Mouse (Mus musculus) MEL (cell line): Measurements from ENCODE around the gene Nfkbil1. TPM values are rescaled to one million over a fixed set of nuclear protein-coding genes. Genes with fewer than 3 reads are reported as not detected.

Experiments
- DNase-seq: peaks from one replicate; pipeline ENCODE4 v3.0.0; 2011; ENCODE audit warnings: low read depth, low spot score
- H3K27ac ChIP-seq: 2 replicates; pipeline ENCODE4 v1.5.1; 2012; ENCODE audit warnings: low read depth, mild to moderate bottlenecking, control low read depth, low read length, moderate library complexity; ENCODE audit not compliant: control insufficient read depth
- H3K27me3 ChIP-seq, 2 experiments: fragments of 150-350 bp in 1 of 2; sonication (generic) in 1 of 2; 2 replicates each; pipeline ENCODE4 v1.6.1; 2012; ENCODE audit warnings: low read length in 2 of 2, mild to moderate bottlenecking in 2 of 2, improper control_type of control experiment in 1 of 2, moderate library complexity in 1 of 2; ENCODE audit not compliant: insufficient read depth in 2 of 2, control insufficient read depth in 1 of 2
- H3K36me3 ChIP-seq, 2 experiments: 2 replicates each; pipeline ENCODE4 v1.6.1; 2012 to 2014; ENCODE audit warnings: low read length in 2 of 2, improper control_type of control experiment in 1 of 2, inconsistent platforms in 1 of 2, mild to moderate bottlenecking in 1 of 2; ENCODE audit not compliant: insufficient read depth in 2 of 2, control insufficient read depth in 1 of 2
- H3K4me1 ChIP-seq, 2 experiments: fragments of 150-350 bp in 1 of 2; sonication (generic) in 1 of 2; 2 replicates each; pipeline ENCODE4 v1.6.1; 2012; ENCODE audit warnings: low read length in 2 of 2, improper control_type of control experiment in 1 of 2, mild to moderate bottlenecking in 1 of 2; ENCODE audit not compliant: insufficient read depth in 2 of 2, control insufficient read depth in 1 of 2
- H3K4me3 ChIP-seq, 2 experiments: fragments of 150-350 bp in 1 of 2; sonication (generic) in 1 of 2; 2 replicates each; pipeline ENCODE4 v1.5.1; 2012; ENCODE audit warnings: low read depth in 2 of 2, low read length in 2 of 2, mild to moderate bottlenecking in 2 of 2, moderate library complexity in 2 of 2, control low read depth in 1 of 2, improper control_type of control experiment in 1 of 2; ENCODE audit not compliant: control insufficient read depth in 1 of 2, insufficient read depth in 1 of 2
- H3K79me2 ChIP-seq: 2 replicates; pipeline ENCODE4 v1.6.1; 2012; ENCODE audit warnings: mild to moderate bottlenecking, low read length, moderate library complexity; ENCODE audit not compliant: control insufficient read depth, poor library complexity, insufficient read depth
- H3K9ac ChIP-seq: 2 replicates; pipeline ENCODE4 v1.6.1; 2012; ENCODE audit warnings: low read depth, mild to moderate bottlenecking, control low read depth, low read length, moderate library complexity; ENCODE audit not compliant: control insufficient read depth, poor library complexity, severe bottlenecking
- H3K9me3 ChIP-seq: fragments of 150-350 bp; sonication (generic); replicated peaks from 2 replicates; pipeline ENCODE4 v1.6.1; 2012; ENCODE audit warnings: mild to moderate bottlenecking, low read length, improper control_type of control experiment, moderate library complexity; ENCODE audit not compliant: insufficient read depth
- BHLHE40 ChIP-seq: IDR thresholded peaks from 2 replicates; pipeline ENCODE4 v1.6.1; 2012; ENCODE audit warnings: low read depth, mild to moderate bottlenecking, inconsistent platforms, low read length, improper control_type of control experiment, borderline replicate concordance
- CHD2 ChIP-seq: IDR thresholded peaks from 2 replicates; pipeline ENCODE4 v1.6.1; 2011; ENCODE audit warnings: low read length, improper control_type of control experiment
- CTCF ChIP-seq, 3 experiments: IDR thresholded peaks in 2 of 3; conservative IDR thresholded peaks in 1 of 3; 2 replicates each; pipeline ENCODE4 v1.5.1; 2011 to 2012; ENCODE audit warnings: low read length in 3 of 3, low read depth in 2 of 3, mild to moderate bottlenecking in 2 of 3, improper control_type of control experiment in 1 of 3, inconsistent platforms in 1 of 3, mixed read lengths in 1 of 3, moderate library complexity in 1 of 3; ENCODE audit not compliant: control insufficient read depth in 1 of 3, insufficient read depth in 1 of 3, poor library complexity in 1 of 3, severe bottlenecking in 1 of 3
- GABPA ChIP-seq: IDR thresholded peaks from 2 replicates; pipeline ENCODE4 v1.6.1; 2012; ENCODE audit warnings: low read depth, mild to moderate bottlenecking, inconsistent platforms, low read length, improper control_type of control experiment, moderate library complexity
- GATA1 ChIP-seq: IDR thresholded peaks from 2 replicates; pipeline ENCODE4 v1.6.1; 2011; ENCODE audit warnings: low read depth, low read length, improper control_type of control experiment
- HCFC1 ChIP-seq: IDR thresholded peaks from 2 replicates; pipeline ENCODE4 v1.6.1; 2012; ENCODE audit warnings: low read depth, mild to moderate bottlenecking, inconsistent platforms, low read length, improper control_type of control experiment, moderate library complexity
- KAT2A ChIP-seq: conservative IDR thresholded peaks from 2 replicates; pipeline ENCODE4 v1.6.1; 2012; ENCODE audit warnings: low read depth, low read length, improper control_type of control experiment, inconsistent platforms
- MAX ChIP-seq: IDR thresholded peaks from 2 replicates; pipeline ENCODE4 v1.6.1; 2011; ENCODE audit warnings: low read length, improper control_type of control experiment
- MAZ ChIP-seq: IDR thresholded peaks from 2 replicates; pipeline ENCODE4 v1.6.1; 2012; ENCODE audit warnings: low read depth, mild to moderate bottlenecking, inconsistent platforms, low read length, improper control_type of control experiment
- MYB ChIP-seq: IDR thresholded peaks from 2 replicates; pipeline ENCODE4 v1.6.1; 2011; ENCODE audit warnings: mild to moderate bottlenecking, low read depth, low read length, improper control_type of control experiment
- MYC ChIP-seq: IDR thresholded peaks from 2 replicates; pipeline ENCODE4 v1.6.1; 2011; ENCODE audit warnings: low read depth, mild to moderate bottlenecking, low read length, improper control_type of control experiment, moderate library complexity
- NRF1 ChIP-seq: IDR thresholded peaks from 2 replicates; pipeline ENCODE4 v1.6.1; 2014; ENCODE audit warnings: low read depth, mild to moderate bottlenecking, inconsistent platforms, low read length, improper control_type of control experiment, moderate library complexity; ENCODE audit not compliant: poor library complexity, insufficient read depth, severe bottlenecking
- POLR2A ChIP-seq, 2 experiments: IDR thresholded peaks; 2 replicates each; pipeline ENCODE4 v1.6.1; 2011 to 2012; ENCODE audit warnings: low read length in 2 of 2, mild to moderate bottlenecking in 2 of 2, control low read depth in 1 of 2, improper control_type of control experiment in 1 of 2, low read depth in 1 of 2, moderate library complexity in 1 of 2; ENCODE audit not compliant: control insufficient read depth in 1 of 2, insufficient read depth in 1 of 2, poor library complexity in 1 of 2
- POLR2AphosphoS2 ChIP-seq: IDR thresholded peaks from 2 replicates; pipeline ENCODE4 v1.6.1; 2011; ENCODE audit warnings: low read length, improper control_type of control experiment
- POLR2AphosphoS5 ChIP-seq: IDR thresholded peaks from 2 replicates; pipeline ENCODE4 v1.6.1; 2012; ENCODE audit warnings: low read depth, borderline replicate concordance, mild to moderate bottlenecking, inconsistent platforms, low read length, moderate library complexity, mixed read lengths
- SIN3A ChIP-seq: IDR thresholded peaks from 2 replicates; pipeline ENCODE4 v1.6.1; 2012; ENCODE audit warnings: low read length, improper control_type of control experiment, inconsistent platforms
- SMC3 ChIP-seq: IDR thresholded peaks from 2 replicates; pipeline ENCODE4 v1.6.1; 2011; ENCODE audit warnings: low read depth, low read length, improper control_type of control experiment
- TAL1 ChIP-seq: IDR thresholded peaks from 2 replicates; pipeline ENCODE4 v1.6.1; 2012; ENCODE audit warnings: mild to moderate bottlenecking, inconsistent platforms, low read length, moderate library complexity, mixed read lengths
- TCF12 ChIP-seq: IDR thresholded peaks from 2 replicates; pipeline ENCODE4 v1.6.1; 2014; ENCODE audit warnings: low read depth, mild to moderate bottlenecking, inconsistent platforms, low read length, improper control_type of control experiment, moderate library complexity
- USF1 ChIP-seq: IDR thresholded peaks from 2 replicates; pipeline ENCODE4 v1.6.1; 2014; ENCODE audit warnings: low read depth, mild to moderate bottlenecking, inconsistent platforms, low read length, improper control_type of control experiment, moderate library complexity
- ZC3H11A ChIP-seq: IDR thresholded peaks from 2 replicates; pipeline ENCODE4 v1.6.1; 2012; ENCODE audit warnings: low read depth, mild to moderate bottlenecking, inconsistent platforms, low read length, improper control_type of control experiment
- ZMIZ1 ChIP-seq: IDR thresholded peaks from 2 replicates; pipeline ENCODE4 v1.6.1; 2012; ENCODE audit warnings: low read depth, mild to moderate bottlenecking, inconsistent platforms, low read length, improper control_type of control experiment, moderate library complexity
- polyA plus RNA-seq, 2 experiments: library from polyadenylated mRNA; stranded (reverse) in 1 of 2; unstranded in 1 of 2; fragments of >175 nt in 1 of 2; fragments of >200 nt in 1 of 2; gene quantifications; 2 replicates each; pipeline versions ENCODE4 v1.2.1 to v1.2.4; 2012; ENCODE audit warnings: low replicate concordance in 2 of 2, low read depth in 1 of 2; ENCODE audit not compliant: insufficient read length in 2 of 2, insufficient read depth in 1 of 2, missing spikeins in 1 of 2
- total RNA-seq: library from RNA; depleted of rRNA; stranded (reverse); fragments of 300-350 nt; gene quantifications from 2 replicates; pipeline ENCODE4 v1.2.3, GENCODE M21; 2012

Nfkbil1 gene
- total and polyA plus RNA-seq, 3 experiments = 10.3 to 26.0 TPM; not detected in 1

- Histone ChIP-seq H3K9ac (no peak overlapping the region), H3K27ac (no peak overlapping the region), H3K27me3 (no peaks in the 10 kb centered on the region), H3K4me1 (peaks cover 0 to 5% of the 10 kb centered on the region in 2 experiments; a peak in 2 of 4 replicates), H3K4me3 (no peak overlapping the region), H3K36me3 (peaks cover 10 to 38% of the 10 kb centered on the region in 2 experiments), H3K79me2 (peaks cover 27% of the 10 kb centered on the region), H3K9me3 (no peaks in the 10 kb centered on the region)
- TF ChIP-seq POLR2AphosphoS2 (peak; percentile 28; the same call in 1 of the 2 replicates), MYB (no peak), GATA1 (no peak), ZMIZ1 (0 out of 2 replicates have a peak, but pooled peaks have one; percentile 4), CTCF (IDR thresholded peaks at IDR 0.05 in 2 of 3, conservative IDR thresholded peaks at IDR 0.05 in 1 of 3; ENCODE audit: control insufficient read depth in 1 of 3, insufficient read depth in 1 of 3, low read depth in 2 of 3, low read length in 3 of 3, poor library complexity in 1 of 3, severe bottlenecking in 1 of 3) (no peak)
- DNase-seq = no peak
Observed at GRCm38 (mm10) chr17:35249451-35250197, 14.0 kb upstream of the Nfkbil1 start.

- H3K79me2 ChIP-seq = peaks cover 33% of the 10 kb centered on the region
- no peak for TF ChIP-seq CHD2
- TF ChIP-seq POLR2AphosphoS2 = no peak
- TF ChIP-seq NRF1 = no peak
- no peak for TF ChIP-seq MYC
- no peak; a peak in 1 of 4 replicates for TF ChIP-seq POLR2A (IDR thresholded peaks at IDR 0.05; ENCODE audit: control insufficient read depth in 1 of 2, insufficient read depth in 1 of 2, low read depth in 1 of 2, low read length in 2 of 2, poor library complexity in 1 of 2)
- TF ChIP-seq MAZ = no peak
- no peak for TF ChIP-seq ZC3H11A
- no peak for TF ChIP-seq MAX
- TF ChIP-seq TCF12 = no peak
- no peak for TF ChIP-seq BHLHE40
- TF ChIP-seq SMC3 = no peak
- TF ChIP-seq POLR2AphosphoS5 = no peak
- no peak for TF ChIP-seq GABPA
- TF ChIP-seq KAT2A = no peak
- no peak for TF ChIP-seq TAL1
- TF ChIP-seq HCFC1 = no peak
- TF ChIP-seq CTCF (IDR thresholded peaks at IDR 0.05 in 2 of 3, conservative IDR thresholded peaks at IDR 0.05 in 1 of 3; ENCODE audit: control insufficient read depth in 1 of 3, insufficient read depth in 1 of 3, low read depth in 2 of 3, low read length in 3 of 3, poor library complexity in 1 of 3, severe bottlenecking in 1 of 3) = no peak
- no peak for TF ChIP-seq GATA1
- no peak for TF ChIP-seq USF1
- no peak for TF ChIP-seq SIN3A
- no peak overlapping the region for H3K9ac ChIP-seq
- H3K27ac ChIP-seq = no peak overlapping the region
- no peaks in the 10 kb centered on the region for H3K9me3 ChIP-seq
- H3K4me1 ChIP-seq = peaks cover 0 to 11% of the 10 kb centered on the region in 2 experiments; a peak in 3 of 4 replicates
- no peak overlapping the region for H3K4me3 ChIP-seq
- H3K27me3 ChIP-seq = no peaks in the 10 kb centered on the region
- no peak for DNase-seq
- H3K36me3 ChIP-seq = peaks cover 16 to 39% of the 10 kb centered on the region in 2 experiments
Observed at GRCm38 (mm10) chr17:35248986-35249385, 13.4 kb upstream of the Nfkbil1 start.
